Mouse (Mus musculus) heart, postnatal 25 days (tissue): ENCODE measurements at regions not wholly inside any gene's neighbourhood (a gene's known extent, or its start where the extent isn't known, plus 50 kb on each side); places are given as distances from the start of the nearest gene placed in this dataset.
"Not testable (repeated sequence)": the region's sequence is repeated elsewhere in the genome, so short reads cannot be mapped to it uniquely, and the experiment has no call there.

Experiments used
- DNase-seq: peaks from one replicate; pipeline ENCODE4 v3.0.0; 2022; ENCODE audit warnings: low spot score
- intact Hi-C: fragments of 180-260 bp; cut with DNase I; formaldehyde crosslinking; loops from one replicate; pipeline ENCODE4 v1.15.1; 2025

- intact Hi-C loops: no loop called here
- DNase-seq: no peak
These were observed 59.1 kb downstream of the Klf6 start for GRCm38 (mm10) chr13:5920422-5920821.

- intact Hi-C loops: no loop called here
- no peak for DNase-seq
These were observed 70.2 kb downstream of the Klf6 start for GRCm38 (mm10) chr13:5931433-5931832.

- DNase-seq: no peak
- intact Hi-C loops: no loop called here
These were observed 76.2 kb downstream of the Klf6 start for GRCm38 (mm10) chr13:5937436-5937835.

DNA sequence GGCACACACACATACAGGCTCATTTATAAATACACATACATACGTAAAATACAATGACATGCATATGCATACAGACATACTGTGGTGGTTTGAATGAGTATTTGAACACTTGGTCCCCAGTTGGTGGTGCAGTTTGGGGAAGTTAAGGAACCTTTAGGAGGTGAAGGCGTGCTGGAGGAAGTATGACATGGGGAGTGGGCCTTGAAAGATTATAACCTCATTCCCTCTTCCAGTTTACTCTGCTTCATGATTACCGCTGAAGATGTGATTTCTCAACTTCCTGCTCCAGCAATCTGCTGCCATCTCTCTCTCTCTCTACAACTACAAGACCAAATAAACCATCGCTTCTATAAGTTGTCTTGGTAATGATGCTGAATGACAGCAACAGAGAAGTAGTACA is 76.7 kb downstream of the Klf6 start:
- DNase-seq: no peak
- intact Hi-C loops: no loop called here

- intact Hi-C loops: no loop called here
- no peak for DNase-seq
These were observed 78.1 kb downstream of the Klf6 start for GRCm38 (mm10) chr13:5939368-5939767.

GRCm38 (mm10) chr13:5952863-5953262 is 91.6 kb downstream of the Klf6 start:
- intact Hi-C loops: no loop called here
- DNase-seq: no peak

DNA sequence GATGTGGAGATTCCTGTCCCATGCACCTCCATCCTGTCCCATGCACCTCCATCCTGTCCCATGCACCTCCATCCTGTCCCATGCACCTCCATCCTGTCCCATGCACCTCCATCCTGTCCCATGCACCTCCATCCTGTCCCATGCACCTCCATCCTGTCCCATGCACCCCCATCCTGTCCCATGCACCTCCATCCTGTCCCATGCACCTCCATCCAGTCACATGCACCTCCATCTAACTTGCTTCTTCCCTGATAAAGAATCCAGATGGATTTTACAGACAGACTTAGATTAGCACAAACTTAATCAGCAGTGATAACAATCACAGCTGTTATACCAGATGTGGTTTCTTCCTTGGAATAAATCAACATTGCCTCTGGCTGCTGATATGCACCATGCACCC is 93.8 kb downstream of the Klf6 start:
- intact Hi-C loops, DNase-seq: not testable (repeated sequence)

GRCm38 (mm10) chr13:5956145-5956544 is 94.9 kb downstream of the Klf6 start:
- no peak for DNase-seq

DNA sequence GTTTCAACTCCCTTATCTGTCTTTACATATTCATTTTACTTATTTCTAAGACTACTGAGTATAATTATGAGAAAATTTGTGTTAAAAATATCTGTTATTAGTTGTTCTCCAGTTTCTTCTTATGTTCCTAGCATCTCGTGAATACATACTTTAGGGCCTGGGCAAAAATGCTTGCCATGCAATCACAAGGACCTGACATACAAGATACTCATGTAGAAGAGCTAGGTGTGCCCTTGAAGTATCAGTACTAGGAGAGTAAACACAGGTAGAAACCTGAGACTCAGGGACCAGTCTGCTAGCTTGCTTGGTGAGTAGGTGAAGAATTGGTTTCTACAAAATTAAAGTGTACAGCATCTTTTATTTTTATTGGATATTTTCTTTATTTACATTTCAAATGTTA is 101.7 kb downstream of the Klf6 start:
- intact Hi-C loops: no loop called here
- DNase-seq: no peak

More at GRCm38 (mm10) chr13:5956145-5956544, 94.9 kb downstream of the Klf6 start:
- intact Hi-C loops: no loop called here

- intact Hi-C loops: no loop called here
- no peak for DNase-seq
These were observed 103.3 kb downstream of the Klf6 start for GRCm38 (mm10) chr13:5964626-5965025.

DNA sequence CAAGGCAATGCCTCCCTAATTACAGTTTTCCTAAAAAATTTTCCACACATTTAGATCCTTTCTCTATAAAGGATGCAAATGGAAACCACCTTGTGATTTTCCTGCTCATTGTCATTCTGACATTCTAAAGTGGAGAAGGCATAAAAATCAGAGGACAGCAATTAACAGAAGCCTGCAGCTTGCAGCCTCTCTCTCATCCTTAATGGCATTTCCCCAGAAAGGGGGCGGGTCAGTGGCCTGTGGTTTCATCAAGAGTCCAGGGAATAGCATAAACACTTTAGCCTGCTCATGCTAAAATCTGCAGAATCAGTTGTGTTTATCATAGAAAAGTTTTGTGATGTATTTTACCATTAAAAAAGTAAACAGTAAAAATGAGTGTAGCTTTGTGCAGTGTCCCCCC is 117.3 kb downstream of the Klf6 start:
- DNase-seq: no peak
- intact Hi-C loops: no loop called here

DNA sequence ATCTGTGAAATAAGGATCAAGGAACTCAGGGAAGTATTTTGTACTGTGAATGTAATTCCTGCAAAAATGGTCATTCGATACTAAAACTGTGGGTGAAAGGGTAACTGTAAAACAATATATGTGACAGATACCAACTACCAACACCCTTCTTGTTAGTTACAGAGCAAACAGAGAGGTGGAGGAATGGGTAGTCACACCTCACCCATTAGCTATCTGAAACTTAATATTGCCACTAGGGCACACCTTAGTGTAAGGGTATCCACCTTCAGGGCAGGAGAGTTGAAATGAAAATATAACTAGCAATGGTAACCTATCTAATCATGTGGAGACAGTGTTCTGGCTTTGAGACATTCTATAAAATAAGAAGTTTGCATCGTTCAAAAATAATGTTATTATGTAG is 126.2 kb downstream of the Klf6 start:
- intact Hi-C loops: no loop called here
- DNase-seq: no peak

- no peak for DNase-seq
- intact Hi-C loops: no loop called here
These were observed 127.1 kb downstream of the Klf6 start for GRCm38 (mm10) chr13:5988407-5988806.

- no peak for DNase-seq
- intact Hi-C loops: no loop called here
These were observed 139.4 kb downstream of the Klf6 start for GRCm38 (mm10) chr13:6000559-6001217.

GRCm38 (mm10) chr13:6001218-6001564 is 139.9 kb downstream of the Klf6 start:
- intact Hi-C loops: no loop called here
- DNase-seq: no peak

GRCm38 (mm10) chr13:6005901-6006300 is 144.6 kb downstream of the Klf6 start:
- intact Hi-C loops: no loop called here
- no peak for DNase-seq

GRCm38 (mm10) chr13:6009671-6010070 is 148.4 kb downstream of the Klf6 start:
- intact Hi-C loops: no loop called here
- DNase-seq: no peak

GRCm38 (mm10) chr13:6027207-6027606 is 165.9 kb downstream of the Klf6 start:
- no peak for DNase-seq
- intact Hi-C loops: no loop called here

- DNase-seq: no peak
- intact Hi-C loops: no loop called here
These were observed 167.6 kb downstream of the Klf6 start for GRCm38 (mm10) chr13:6028878-6029277.

DNA sequence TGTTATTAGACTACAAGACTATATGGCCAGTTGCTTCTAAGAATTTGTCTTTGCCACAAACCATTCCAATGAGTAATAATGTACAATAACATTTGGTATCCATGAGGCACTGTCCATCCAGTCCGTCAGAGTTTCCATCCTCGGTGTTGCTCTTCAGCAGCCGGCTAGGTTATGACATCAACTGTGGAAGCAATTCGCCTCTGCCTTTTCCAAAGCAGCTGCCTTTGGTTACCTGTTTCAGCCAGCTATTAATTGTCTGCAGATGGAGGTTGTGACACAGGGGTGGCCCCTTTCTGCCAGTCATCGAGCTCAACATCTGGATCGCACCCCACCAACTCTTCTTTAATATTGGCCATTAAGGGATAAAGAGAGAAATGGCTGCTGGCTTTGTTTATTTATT is 168.2 kb downstream of the Klf6 start:
- no peak for DNase-seq
- intact Hi-C loops: no loop called here

- DNase-seq: no peak
- intact Hi-C loops: no loop called here
These were observed 168.8 kb downstream of the Klf6 start for GRCm38 (mm10) chr13:6030128-6030527.

DNA sequence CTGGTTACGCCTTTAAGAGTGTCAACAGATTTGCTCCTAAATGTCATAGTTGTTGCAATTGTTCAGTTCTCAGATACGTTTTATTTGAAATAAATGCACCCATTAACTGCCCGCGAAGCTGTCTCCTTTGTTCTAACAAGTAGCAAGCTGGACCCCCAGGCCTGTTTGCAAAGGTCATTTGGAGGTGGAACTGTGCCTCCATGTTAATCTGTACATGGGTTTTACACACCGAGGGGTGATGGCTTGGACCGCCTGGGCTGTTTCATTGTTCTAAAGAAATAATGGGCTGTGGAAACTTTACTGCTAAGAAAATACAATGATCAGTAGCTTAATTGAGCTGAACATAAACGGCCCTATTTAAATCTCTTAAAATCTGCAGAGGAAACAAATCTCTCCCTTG is 178.8 kb downstream of the Klf6 start:
- intact Hi-C loops: no loop called here
- no peak for DNase-seq

- intact Hi-C loops: no loop called here
- no peak for DNase-seq
These were observed 179.4 kb downstream of the Klf6 start for GRCm38 (mm10) chr13:6040663-6041062.
